Mouse (Mus musculus): ENCODE results near the gene Tnfrsf12a.

- no peak for TF ChIP-seq CTCF (IDR thresholded peaks at IDR 0.05; ENCODE audit: extremely low read depth, insufficient read depth, low read length)
- no peak for TF ChIP-seq POLR2A (IDR thresholded peaks at IDR 0.05; ENCODE audit: extremely low read depth, insufficient read depth, low read length)
Measured at GRCm38 (mm10) chr17:23699131-23700077, 22.1 kb upstream of the Tnfrsf12a start.

Data from cortical plate, adult 2 months (tissue).